Mouse (Mus musculus): ENCODE results near the gene Coq8a.
A peak's percentile ranks its signal among the peaks of the same experiment; 100 is the strongest.

Gene Coq8a

GRCm38 (mm10) chr1:180198959-180199714 is at the start of gene Coq8a:
Gene Coq8a (minus strand): TSS chr1:180199602.
- DNase-seq (ENCODE audit: extremely low spot score, low spot score) = no peak

GRCm38 (mm10) chr1:180248593-180249146 is 49.3 kb upstream of the Coq8a start:
- DNase-seq (ENCODE audit: extremely low spot score, low spot score) = no peak

GRCm38 (mm10) chr1:180247901-180248300 is 48.5 kb upstream of the Coq8a start:
- DNase-seq (ENCODE audit: extremely low spot score, low spot score) = no peak

GRCm38 (mm10) chr1:180245741-180246507 is 46.5 kb upstream of the Coq8a start:
- no peak for DNase-seq (ENCODE audit: extremely low spot score, low spot score)

- DNase-seq (ENCODE audit: extremely low spot score, low spot score) = no peak
Observed at GRCm38 (mm10) chr1:180231729-180232128, 32.3 kb upstream of the Coq8a start.

GRCm38 (mm10) chr1:180230580-180230979 is 31.2 kb upstream of the Coq8a start:
- DNase-seq (ENCODE audit: extremely low spot score, low spot score) = peak; percentile 48

GRCm38 (mm10) chr1:180229906-180230305 is 30.5 kb upstream of the Coq8a start:
- no peak for DNase-seq (ENCODE audit: extremely low spot score, low spot score)

- no peak for DNase-seq (ENCODE audit: extremely low spot score, low spot score)
Observed at GRCm38 (mm10) chr1:180228854-180229253, 29.5 kb upstream of the Coq8a start.

- DNase-seq (ENCODE audit: extremely low spot score, low spot score) = no peak
Observed at GRCm38 (mm10) chr1:180226766-180227165, 27.4 kb upstream of the Coq8a start.

GRCm38 (mm10) chr1:180226221-180226713 is 26.9 kb upstream of the Coq8a start:
- peak; percentile 43 for DNase-seq (ENCODE audit: extremely low spot score, low spot score)

GRCm38 (mm10) chr1:180225500-180226220 is 26.3 kb upstream of the Coq8a start:
- DNase-seq (ENCODE audit: extremely low spot score, low spot score) = peak; percentile 47

- no peak for DNase-seq (ENCODE audit: extremely low spot score, low spot score)
Observed at GRCm38 (mm10) chr1:180222007-180222406, 22.6 kb upstream of the Coq8a start.

- DNase-seq (ENCODE audit: extremely low spot score, low spot score) = no peak
Observed at GRCm38 (mm10) chr1:180220791-180221542, 21.6 kb upstream of the Coq8a start.

GRCm38 (mm10) chr1:180216541-180217276 is 17.3 kb upstream of the Coq8a start:
- no peak for DNase-seq (ENCODE audit: extremely low spot score, low spot score)

GRCm38 (mm10) chr1:180215044-180215443 is 15.6 kb upstream of the Coq8a start:
- peak; percentile 63 for DNase-seq (ENCODE audit: extremely low spot score, low spot score)

- no peak for DNase-seq (ENCODE audit: extremely low spot score, low spot score)
Observed at GRCm38 (mm10) chr1:180212911-180213310, 13.5 kb upstream of the Coq8a start.

- DNase-seq (ENCODE audit: extremely low spot score, low spot score) = no peak
Observed at GRCm38 (mm10) chr1:180210781-180211271, 11.4 kb upstream of the Coq8a start.

- no peak for DNase-seq (ENCODE audit: extremely low spot score, low spot score)
Observed at GRCm38 (mm10) chr1:180210031-180210432, 10.6 kb upstream of the Coq8a start.

- DNase-seq (ENCODE audit: extremely low spot score, low spot score) = no peak
Observed at GRCm38 (mm10) chr1:180208370-180208769, 9.0 kb upstream of the Coq8a start.

GRCm38 (mm10) chr1:180200722-180201121 is 1.3 kb upstream of the Coq8a start:
- no peak for DNase-seq (ENCODE audit: extremely low spot score, low spot score)

Data from neural tube, embryonic 10.5 days (tissue).